ENCODE assay signal across 8 mouse cellular contexts in genomic region chr1:158653808-158654520, GRCm38 (mm10).
DNase-seq lines count a peak whose midpoint lies in the region; ATAC-seq lines count a peak whose summit lies in the region.

No protein-coding gene starts in this region.

- H3K4me3 ChIP-seq in embryonic facial prominence, embryonic 12.5 days = no peak overlapping the region
- no peak overlapping the region for H3K4me3 ChIP-seq in intestine, embryonic 14.5 days (ENCODE audit: low read depth, low read length)
- H3K4me3 ChIP-seq in limb, embryonic 13.5 days = no peak overlapping the region

- H3K4me1 ChIP-seq in embryonic facial prominence, embryonic 12.5 days = no peaks in the 10 kb centered on the region
- H3K4me1 ChIP-seq in intestine, embryonic 14.5 days (replicated peaks; ENCODE audit: control insufficient read depth, insufficient read depth, low read length) = no peaks in the 10 kb centered on the region
- H3K4me1 ChIP-seq in limb, embryonic 13.5 days = no peaks in the 10 kb centered on the region

- DNase-seq in right cerebral cortex, adult 18-20 months = peak; percentile 28
- no peak for DNase-seq in right cerebral cortex, adult 2 months (ENCODE audit: low spot score in 2 of 2)
- DNase-seq in adrenal gland, postnatal 36 days = peak; percentile 10 to 47
- peak; percentile 55 for DNase-seq in intestine, embryonic 14.5 days (ENCODE audit: low spot score)
- DNase-seq in retina, embryonic 14.5 days (ENCODE audit: low spot score) = peak; percentile 91
- DNase-seq in right cerebral cortex, postnatal 36 days (ENCODE audit: low spot score in 2 of 2) = no peak

- no peaks in the 10 kb centered on the region for H3K27me3 ChIP-seq in embryonic facial prominence, embryonic 12.5 days
- no peaks in the 10 kb centered on the region for H3K27me3 ChIP-seq in intestine, embryonic 14.5 days (replicated peaks; ENCODE audit: control insufficient read depth, insufficient read depth, low read length)
- H3K27me3 ChIP-seq in limb, embryonic 13.5 days = no peaks in the 10 kb centered on the region

- 0 out of 2 replicates have a peak, but pooled peaks have one; percentile 54 for ATAC-seq in embryonic facial prominence, embryonic 12.5 days (ENCODE audit: insufficient number of reproducible peaks, insufficient read depth, low FRiP score, low TSS enrichment)
- peak; percentile 75; the same call in 1 of the 2 replicates for ATAC-seq in intestine, embryonic 14.5 days (replicated peaks; ENCODE audit: low FRiP score, low TSS enrichment, low read depth)
- ATAC-seq in limb, embryonic 13.5 days (ENCODE audit: low FRiP score, low read depth) = peak; percentile 66; the same call in 1 of the 2 replicates

- H3K27ac ChIP-seq in embryonic facial prominence, embryonic 12.5 days = no peak overlapping the region
- no peak overlapping the region for H3K27ac ChIP-seq in intestine, embryonic 14.5 days (ENCODE audit: low read depth)
- H3K27ac ChIP-seq in limb, embryonic 13.5 days = no peak overlapping the region

- no peaks in the 10 kb centered on the region for H3K36me3 ChIP-seq in embryonic facial prominence, embryonic 12.5 days
- H3K36me3 ChIP-seq in intestine, embryonic 14.5 days (ENCODE audit: control insufficient read depth, insufficient read depth, low read length) = no peaks in the 10 kb centered on the region
- H3K36me3 ChIP-seq in limb, embryonic 13.5 days = no peaks in the 10 kb centered on the region

- WGBS in embryonic facial prominence, embryonic 12.5 days = 24% methylated on average over 4 of the region's 4 CpGs
- WGBS in intestine, embryonic 14.5 days = 28% methylated on average over 4 of the region's 4 CpGs
- WGBS in limb, embryonic 13.5 days = 17% methylated on average over 4 of the region's 4 CpGs

- no peaks in the 10 kb centered on the region for H3K9me3 ChIP-seq in embryonic facial prominence, embryonic 12.5 days
- H3K9me3 ChIP-seq in intestine, embryonic 14.5 days (ENCODE audit: control insufficient read depth, low read length) = no peaks in the 10 kb centered on the region
- H3K9me3 ChIP-seq in limb, embryonic 13.5 days = no peaks in the 10 kb centered on the region

- H3K9ac ChIP-seq in embryonic facial prominence, embryonic 12.5 days = no peak overlapping the region
- no peak overlapping the region for H3K9ac ChIP-seq in intestine, embryonic 14.5 days (ENCODE audit: low read length)
- H3K9ac ChIP-seq in limb, embryonic 13.5 days = no peak overlapping the region

- H3K4me2 ChIP-seq in embryonic facial prominence, embryonic 12.5 days (replicated peaks) = no peak overlapping the region
- H3K4me2 ChIP-seq in intestine, embryonic 14.5 days (ENCODE audit: low read length) = no peak overlapping the region
- H3K4me2 ChIP-seq in limb, embryonic 13.5 days (replicated peaks) = no peak overlapping the region

Comparison
In these comparisons a context has a peak if more than half of its experiments do, and no peak if none do; other contexts are left out.
1. DNase-seq: peak in right cerebral cortex, adult 18-20 months (single experiment), adrenal gland, postnatal 36 days (2 of 2), intestine, embryonic 14.5 days (single experiment) and retina, embryonic 14.5 days (single experiment); none in right cerebral cortex, adult 2 months (0 of 2) and right cerebral cortex, postnatal 36 days (0 of 2).
2. Peak in every context shown above with its lines, with median percentiles within 50 percentile points of each other: ATAC-seq.